Mouse (Mus musculus): ENCODE data around the gene Bst1.

Gene Bst1

DNA sequence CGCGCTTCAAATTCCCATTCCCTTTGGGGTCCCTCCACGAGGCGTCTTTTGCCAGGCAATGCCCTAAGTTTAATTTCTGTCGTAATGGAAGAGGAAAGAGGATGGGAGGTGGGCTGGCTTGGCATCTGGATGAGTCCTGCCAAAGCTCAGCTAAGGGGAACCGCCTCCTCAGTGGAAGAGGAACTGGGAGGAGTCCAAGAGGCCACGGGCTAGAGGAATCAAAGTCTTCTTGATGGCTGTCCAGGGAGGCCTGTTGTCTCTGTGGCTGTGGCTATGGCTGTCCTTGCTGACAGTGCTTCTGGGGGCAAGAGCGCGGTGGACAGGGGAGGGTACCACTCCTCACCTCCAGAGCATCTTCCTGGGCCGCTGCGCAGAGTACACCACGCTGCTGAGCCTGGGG is at the start of gene Bst1:
Gene Bst1 (plus strand): TSS at position 191 of the 400 bp plus-strand sequence.
- 66% methylated on average over 12 of the region's 12 CpGs for WGBS

DNA sequence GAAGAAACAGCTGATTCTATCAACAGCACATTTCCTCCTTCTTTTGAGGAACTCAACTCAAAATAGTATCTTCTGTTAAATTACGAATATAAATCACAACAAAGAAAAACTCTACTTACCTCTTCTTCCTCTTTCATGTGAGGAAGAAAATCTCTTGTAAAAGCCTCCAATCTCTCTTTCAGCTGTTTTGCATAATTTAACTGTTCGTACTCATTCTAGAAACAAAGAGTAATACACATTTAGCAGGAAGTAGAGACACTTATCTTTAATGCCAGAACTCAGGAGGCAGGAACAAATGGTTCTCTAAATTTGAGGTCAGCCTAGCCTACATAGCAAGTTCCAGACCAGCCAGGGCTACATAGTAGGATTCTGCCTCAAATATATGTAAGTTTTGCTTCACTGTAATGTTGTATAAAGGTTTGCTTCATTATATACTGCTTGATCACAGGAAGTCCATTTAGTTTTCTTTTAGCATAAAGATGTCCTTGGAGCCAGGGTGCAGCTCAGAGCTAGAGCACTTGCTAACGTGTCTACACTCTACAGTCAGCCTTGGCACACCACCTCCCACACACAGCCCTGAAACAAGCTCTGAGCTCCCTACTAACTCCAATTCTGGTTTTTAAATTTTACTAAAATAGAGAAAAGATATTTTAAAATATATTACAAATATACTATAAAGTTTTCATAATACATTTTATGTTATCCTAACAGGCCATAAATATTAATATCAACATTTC is 47.9 kb upstream of the Bst1 start:
- 38% methylated on average over 3 of the region's 3 CpGs for WGBS

DNA sequence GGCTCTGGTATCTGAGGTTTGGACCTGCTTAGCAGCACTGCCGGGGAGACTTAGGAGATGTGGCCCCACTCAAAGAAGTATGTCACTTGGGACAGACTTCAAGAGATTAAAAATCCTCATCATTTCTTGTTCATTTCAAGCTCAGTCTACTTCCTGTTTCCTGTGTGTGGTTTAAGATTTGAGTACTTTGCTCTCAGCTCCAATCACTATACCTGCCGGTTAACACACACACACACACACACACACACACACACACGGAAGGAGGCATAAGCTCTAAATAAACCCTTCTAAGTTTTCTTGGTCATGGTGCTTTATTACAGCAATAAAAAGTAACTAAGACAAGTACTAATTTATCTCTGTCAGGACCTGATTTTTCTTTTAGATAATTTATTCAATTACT is 47.1 kb upstream of the Bst1 start:
- WGBS, result 83% methylated on average over 3 of the region's 3 CpGs

DNA sequence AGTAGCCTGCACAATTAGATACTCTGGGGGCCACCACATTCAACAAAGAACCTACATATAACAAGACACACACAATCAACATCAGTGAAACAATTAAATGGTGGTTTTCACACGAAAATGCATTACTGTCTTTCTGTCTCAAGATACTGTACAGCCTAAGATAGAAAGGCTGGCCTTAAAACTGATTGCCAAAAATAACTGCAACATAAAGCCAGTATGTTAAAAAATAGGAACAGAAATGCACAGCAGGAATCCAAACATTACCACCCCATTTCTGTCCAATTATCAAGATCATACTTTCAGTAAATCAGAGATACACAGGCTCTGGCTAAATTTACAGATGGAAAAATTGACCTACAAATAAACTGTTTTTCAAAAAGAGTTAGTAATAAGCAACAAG is 41.7 kb upstream of the Bst1 start:
- 16% methylated on average over 1 of the region's 1 CpGs for whole genome bisulfite sequencing

DNA sequence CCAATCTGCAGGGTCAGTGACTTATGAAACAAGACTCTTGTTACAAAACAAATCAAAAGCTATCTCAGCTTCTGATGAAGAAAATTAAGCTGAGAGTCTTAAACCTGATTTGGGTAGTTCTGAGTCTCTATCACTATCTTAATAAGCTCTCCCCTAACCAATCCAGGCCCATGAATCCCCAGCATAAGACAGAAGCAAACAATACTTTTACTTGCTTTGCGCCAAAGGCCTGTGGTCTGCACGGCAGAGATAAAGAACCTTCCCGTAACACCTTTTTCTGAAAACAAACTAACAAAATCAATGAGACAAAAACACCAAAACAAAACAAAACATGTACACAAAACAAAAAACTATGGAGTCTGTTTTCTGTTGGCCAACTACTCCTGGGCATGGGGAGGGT is 40.1 kb upstream of the Bst1 start:
- WGBS, result 89% methylated on average over 3 of the region's 3 CpGs

DNA sequence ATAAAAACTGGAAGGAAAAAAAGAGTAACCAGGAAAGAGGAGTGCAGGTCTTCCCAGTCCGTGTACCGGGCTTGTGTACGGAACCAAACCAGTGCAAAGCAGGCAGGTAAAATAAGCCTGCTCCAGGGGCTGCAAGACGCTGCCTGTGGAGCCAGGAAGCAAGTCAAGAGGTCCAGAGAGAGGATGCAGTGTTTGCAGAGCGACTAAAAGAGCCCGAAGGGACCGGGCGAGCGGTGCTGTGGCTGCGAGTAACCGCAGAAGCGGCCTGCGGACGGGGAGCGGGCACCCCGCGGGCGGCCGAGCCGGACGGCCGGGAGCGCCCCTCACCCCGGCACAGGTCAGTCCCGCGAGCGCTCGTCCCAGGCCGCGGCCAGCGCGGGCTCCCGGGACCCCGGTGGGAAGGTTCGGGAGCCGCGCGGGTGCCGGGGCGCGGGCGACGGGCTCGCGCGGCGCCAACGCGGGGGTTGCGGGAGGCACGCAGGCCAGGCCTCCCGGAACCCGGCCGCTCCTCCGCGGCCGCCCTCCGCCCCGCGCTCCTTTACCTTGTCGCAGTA is 37.2 kb upstream of the Bst1 start:
- under 1% methylated on average over 60 of the region's 61 CpGs for WGBS

DNA sequence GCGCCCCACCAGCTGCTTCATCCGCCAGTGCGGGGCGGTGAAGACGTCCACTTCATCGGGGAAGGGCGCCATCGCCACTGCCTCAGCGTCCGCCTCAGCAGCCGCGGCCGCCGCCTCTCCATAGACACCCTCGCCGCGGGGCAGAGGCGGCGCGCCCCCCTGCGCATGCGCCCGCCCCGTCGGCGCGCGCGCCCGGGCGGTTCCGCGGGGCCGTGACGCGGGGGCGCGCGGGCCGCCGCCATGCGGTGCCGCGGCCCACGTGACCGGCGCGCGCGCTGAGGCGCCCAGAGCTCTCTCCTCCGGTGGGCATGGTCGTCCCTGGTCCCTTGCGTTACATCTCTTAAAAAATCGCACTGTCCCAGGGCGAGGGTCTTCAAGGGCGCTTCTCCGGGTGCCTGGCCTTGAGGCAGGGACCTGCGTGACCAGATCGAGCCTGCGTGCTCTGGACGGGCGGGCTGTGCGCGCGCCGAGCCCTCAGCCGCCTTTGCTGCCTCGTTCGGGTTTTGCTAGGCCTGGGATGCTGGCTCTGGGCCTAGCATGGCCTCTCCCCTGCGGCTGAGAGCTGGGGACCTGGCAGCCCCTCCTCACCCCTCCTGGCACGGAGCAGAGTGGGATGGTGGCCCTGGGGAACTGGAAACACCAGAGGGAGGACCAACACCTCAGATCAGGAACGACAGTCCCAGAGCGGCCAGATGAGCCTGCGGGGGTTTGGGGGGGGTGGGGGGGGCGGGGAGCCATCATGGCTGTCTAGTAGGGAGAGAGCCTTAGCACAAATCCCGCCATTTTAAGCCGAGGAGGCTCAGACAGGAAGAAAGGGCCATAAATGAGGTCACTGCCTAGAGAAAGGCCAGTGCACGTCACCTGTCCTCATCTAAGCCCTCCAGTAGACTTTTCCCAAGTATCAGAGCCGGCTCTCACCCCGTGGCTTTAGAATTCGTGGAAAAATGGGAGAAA is 36.4 kb upstream of the Bst1 start:
- WGBS, result 3% methylated on average over 76 of the region's 82 CpGs

DNA sequence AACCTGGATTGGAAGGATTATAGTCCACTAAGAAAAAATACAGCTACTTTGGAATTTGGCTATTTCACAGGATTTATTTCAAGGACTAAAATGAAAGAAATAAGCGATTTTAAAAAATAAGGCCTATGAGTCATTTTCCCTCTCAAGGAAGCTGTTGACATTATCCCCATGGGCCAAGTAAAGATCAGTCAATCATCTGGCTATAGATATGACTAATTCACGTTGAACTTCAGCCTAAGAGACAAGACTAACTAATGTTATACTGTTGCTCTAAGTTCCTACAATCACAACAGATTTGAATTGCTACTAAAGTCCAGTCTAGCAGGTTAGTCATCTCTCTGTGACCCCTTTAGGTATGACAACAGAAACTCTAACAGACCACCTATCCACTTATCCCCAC is 34.7 kb upstream of the Bst1 start:
- WGBS, result 73% methylated on average over 2 of the region's 2 CpGs

DNA sequence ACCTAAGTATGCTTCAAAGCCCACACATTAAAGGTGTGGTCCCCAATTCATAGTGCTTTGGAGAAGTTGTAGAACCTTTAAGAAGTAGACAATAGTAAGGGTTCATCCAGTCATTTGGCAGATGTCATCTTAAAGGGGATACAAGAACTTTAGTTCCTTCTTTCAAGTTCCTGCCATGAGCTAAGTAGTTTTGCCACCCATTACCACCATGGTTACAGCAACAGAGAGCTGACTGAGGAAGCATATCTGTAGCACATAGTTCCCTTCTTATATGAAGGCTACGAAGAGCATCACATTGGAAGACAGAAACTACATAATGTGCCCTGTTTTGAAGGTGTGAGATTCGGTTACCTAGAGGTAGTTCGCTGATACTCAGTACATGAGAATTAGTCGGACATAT is 32.1 kb upstream of the Bst1 start:
- WGBS, result 92% methylated on average over 4 of the region's 4 CpGs

DNA sequence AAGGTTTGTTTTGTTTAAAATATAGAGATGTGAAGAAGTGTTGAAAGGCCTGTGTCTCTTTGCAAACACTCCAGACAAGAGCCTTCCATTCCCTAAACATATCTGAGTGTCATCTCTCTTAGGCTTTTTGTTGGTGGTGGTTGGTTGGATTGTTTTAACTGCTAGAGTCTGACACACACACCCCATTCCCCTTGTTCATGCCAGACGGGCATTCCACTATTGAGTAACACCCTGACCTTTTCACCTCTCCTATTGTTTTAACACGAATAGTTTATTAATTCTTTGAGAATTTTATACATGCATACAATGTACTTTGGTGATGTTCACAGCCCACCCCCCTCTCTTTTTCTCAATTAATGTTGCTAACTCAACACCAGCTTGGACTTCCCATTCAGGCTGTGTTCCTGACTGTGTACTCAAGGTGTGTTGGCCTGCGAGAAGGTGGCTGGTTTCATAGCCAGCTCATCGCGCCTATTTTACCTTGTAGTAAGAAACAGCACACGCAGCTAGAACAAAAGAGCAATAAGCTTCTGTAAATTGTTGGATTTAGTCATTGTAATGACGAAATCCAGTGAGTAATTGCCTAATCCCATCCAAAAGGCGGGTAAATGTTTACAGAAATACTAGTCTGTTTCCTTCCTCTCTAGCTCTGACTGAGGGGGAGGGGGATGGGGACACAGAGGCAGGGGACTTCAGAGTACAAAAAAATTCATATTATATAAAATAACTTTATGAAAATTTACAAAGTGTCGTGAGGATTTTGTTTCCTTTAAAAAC is 30.5 kb upstream of the Bst1 start:
- WGBS, result 73% methylated on average over 9 of the region's 9 CpGs

DNA sequence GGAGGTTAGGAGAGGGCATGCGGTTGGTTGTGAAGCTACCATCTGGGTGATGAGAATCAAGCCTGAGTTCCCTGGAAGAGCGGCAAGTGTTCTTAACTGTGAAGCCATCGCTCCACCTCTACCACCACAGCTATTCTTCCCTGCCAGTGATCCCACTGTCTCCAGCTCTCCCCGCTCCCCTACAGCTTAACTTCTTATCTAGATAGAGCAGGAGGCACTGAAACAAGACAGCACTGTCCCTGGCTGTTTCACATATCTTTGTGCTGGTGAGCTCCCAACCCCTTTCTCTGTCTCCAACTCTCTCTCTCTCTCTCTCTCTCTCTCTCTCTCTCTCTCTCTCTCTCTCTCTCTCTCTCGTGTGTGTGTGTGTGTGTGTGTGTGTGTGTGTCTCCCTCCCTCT is 26.3 kb upstream of the Bst1 start:
- WGBS, result 95% methylated on average over 4 of the region's 5 CpGs

DNA sequence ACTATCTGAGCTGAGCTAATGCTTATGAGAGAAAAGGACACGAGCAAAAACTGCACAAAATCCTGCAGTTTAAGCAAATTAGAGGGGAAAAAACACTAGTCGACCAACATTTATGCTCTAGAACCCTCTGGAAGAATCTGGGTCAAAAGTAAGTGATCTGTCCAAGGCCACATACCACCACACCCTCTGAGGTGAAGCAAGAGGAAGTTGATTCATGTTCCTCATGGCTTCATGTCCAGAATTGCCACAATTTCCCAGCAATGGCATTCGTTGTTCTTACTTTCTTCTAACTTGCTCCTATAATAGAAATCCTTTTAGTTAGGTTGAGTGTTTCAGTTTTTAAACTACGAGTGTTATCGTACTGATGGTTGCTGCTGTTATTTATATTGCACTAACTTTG is 19.2 kb upstream of the Bst1 start:
- 75% methylated on average over 5 of the region's 5 CpGs for WGBS

DNA sequence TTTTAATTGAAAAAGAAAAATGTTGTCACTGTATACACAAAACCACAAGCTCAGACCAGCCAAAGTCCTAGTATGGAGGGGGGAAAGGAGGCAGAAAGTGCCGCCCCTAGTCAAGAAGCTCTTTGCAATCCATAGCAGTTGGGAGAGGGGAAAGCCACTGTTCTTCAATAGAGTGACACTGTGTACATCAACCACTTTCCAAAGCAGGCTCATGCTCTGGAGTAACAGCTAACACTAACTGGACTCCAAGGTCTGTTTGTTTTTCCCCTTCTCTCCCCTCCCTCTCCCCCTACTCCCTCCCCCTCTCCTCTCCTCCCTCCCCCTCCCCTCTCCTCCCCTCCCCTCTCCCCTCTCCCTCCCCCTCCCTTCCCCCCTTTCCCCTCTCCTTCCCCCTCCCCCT is 18.0 kb upstream of the Bst1 start:
- 87% methylated on average over 1 of the region's 1 CpGs for WGBS

DNA sequence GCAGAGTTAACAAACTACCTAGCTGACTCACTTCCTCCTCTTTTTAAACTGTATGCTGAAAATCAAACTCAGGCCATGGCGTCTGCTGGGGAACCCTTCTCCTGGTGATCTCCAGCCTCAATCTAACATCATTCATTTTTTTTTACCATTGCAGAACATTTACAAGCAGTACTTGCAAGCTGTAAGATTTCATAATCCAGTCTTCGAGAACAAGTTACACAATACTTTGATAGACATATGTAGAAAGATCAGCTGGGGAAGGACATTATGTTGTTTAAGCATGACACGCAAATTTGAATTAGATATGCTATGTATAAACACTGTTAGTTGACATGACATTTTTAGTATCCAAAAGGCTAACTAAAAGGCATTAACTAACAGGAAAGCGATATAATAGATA is 16.9 kb upstream of the Bst1 start:
- WGBS, result 85% methylated on average over 4 of the region's 4 CpGs

DNA sequence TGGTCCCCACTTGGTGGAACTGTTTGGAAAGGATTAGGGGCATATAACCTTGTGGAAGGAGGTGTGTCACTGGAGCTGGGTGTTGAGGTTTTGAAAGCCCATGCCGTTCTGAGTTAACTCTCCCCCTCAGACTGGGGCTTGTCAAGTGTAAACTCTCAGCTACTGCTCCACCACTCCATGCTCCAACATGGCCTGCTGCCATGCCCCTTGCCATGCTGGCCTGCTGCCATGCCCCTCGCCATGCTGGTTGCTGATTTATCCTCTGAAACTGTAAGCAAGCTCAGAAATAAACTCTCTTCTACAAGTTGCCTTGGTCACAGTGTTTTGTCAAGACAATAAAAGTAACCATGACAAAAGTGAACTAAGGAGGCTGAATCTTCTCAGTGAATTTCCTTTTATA is 13.3 kb upstream of the Bst1 start:
- WGBS, result 60% methylated on average over 2 of the region's 2 CpGs

DNA sequence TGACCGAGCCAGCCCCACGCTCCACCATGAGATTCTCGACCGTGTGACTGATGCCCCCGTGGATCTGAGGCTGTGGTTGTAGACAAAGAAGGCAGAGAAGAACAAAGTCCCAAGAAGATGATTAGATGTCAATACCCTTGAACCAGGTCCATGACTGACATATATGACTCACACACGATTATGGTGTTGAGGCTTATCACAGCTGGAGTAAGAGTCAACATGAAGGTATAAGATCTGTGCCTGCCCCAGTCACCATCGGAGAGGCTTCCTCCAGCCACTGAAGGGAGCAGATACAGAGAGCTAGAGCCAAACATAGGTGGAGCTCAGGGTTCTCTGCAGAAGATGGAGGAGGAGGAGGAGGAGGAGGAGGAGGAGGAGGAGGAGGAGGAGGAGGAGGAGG is 12.3 kb upstream of the Bst1 start:
- WGBS, result 96% methylated on average over 7 of the region's 7 CpGs

DNA sequence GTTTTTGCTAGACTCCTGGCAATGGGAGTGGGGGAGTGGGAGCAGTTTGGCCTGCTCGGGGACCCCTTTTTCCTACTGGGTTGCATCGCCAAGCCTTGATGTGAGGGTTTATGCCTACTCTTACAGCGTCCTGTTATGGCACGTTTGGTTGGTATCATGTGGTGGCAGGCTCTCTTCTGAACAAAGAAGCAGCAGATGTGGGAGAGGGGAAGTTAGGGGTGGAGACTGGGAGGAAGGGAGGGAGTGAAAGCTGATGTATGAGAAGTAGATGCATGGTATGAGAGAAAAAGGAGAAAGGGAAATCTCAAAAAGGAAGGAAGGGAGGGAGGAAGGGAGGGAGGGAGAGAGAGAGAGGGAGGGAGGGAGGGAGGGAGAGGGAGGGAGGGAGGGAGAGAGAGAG is 11.8 kb upstream of the Bst1 start:
- WGBS, result 75% methylated on average over 4 of the region's 4 CpGs

DNA sequence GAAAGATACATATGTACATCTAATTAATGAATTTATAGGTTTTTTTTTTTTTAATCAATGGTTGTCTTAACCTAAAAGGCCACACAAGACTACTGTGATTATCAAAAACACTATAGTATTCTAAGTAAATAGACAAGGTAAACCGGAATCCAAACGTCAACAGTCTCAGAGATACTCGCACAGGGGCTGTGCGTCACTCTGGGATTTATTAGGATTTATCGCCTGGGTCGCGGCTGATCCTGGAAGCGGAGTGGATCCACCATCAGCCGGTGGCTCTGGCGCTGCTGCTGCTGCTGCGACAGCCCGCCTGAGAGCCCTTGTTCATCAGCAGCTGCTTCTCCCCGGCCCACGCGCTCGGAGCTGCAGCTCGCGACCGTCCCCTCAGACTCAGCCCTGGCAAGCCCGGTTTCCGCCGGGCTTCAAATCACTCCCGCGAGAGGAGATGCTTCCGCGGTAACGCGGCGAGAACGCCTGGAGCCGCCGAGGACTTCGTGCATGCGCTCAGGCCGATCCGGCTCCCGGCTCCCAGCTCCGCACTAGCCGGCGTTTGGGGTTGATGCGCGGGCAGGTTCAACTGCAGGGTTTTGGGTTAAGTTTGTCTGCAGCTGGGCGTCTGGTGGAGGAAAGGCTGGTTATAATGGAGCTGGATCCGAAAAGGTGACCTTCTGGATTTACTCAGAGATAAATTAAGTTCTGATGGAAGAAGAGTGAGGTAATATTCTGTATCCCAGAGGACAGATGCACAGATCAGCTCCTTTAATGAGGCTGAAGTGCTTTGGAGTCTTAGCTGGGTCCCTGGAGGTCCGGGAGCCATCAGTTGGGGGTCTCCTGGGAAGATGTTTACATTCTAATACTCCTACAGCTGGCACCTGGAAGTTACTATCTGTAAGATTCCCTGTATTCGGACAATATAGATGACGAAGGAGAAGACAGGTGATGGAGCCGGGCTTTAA is 10.7 kb upstream of the Bst1 start:
- WGBS, result 5% methylated on average over 48 of the region's 48 CpGs

DNA sequence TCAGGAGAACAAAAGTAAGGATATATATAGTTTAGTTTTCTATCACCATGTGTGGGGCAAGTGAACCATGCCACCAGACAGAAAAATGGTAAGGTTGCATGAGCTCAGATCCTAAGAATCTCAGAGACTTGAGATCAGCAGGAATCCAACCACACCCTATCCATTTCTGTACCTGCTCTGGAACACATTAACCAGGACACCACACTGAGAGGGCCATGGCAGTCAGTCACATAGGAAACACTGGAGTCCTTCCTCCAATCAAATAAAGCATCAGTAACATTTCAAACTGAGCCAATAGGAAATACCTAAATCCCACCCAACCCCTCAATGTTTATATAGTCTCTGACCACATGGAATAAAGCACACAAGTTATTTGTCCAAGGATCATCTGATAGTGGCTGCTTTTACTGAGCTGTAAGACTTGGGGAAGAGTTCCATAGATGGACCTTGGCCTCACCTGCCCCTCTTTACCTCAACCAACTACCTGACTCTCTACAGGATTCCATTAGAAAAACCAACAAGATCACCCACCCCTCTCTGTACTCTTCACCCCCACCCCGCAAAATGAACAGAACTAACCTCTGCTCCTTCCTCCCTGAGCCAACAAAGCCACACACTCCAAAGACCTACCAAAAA is 8.1 kb upstream of the Bst1 start:
- 92% methylated on average over 1 of the region's 1 CpGs for WGBS

DNA sequence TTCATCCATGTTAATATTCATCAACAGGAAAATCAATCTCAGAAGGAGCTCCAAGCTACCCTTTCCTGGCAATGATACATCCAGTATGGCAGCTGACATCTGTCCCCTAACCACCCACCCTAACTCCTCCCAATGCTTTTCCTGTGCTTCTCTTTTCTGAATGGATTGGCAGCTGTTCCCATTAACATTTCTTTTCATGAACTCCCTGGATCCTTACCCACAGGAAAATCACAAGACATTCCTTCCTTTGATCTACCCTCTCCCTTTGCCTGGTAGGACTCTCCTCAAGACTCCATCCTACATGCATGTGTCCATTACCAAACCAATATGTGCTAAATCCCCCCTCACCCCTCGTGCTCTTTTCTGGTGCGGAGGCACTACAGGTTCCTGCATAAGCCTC is 4.1 kb upstream of the Bst1 start:
- 89% methylated on average over 2 of the region's 2 CpGs for WGBS

Data from cerebral cortex, adult 2 months (tissue).